Mouse (Mus musculus) midbrain, embryonic 14.5 days (tissue): Measurements from ENCODE around the gene Mrpl49. TPM values are rescaled to one million over a fixed set of nuclear protein-coding genes. Genes with fewer than 3 reads are reported as not detected.

Experiments
- ATAC-seq: fragments of 200-750 bp; cut with Nextera tagmentation; 2 replicates; pipeline ENCODE4 v1.8.0; 2017; ENCODE audit warnings: moderate number of reproducible peaks, moderate library complexity; ENCODE audit not compliant: low FRiP score, low TSS enrichment
- DNase-seq: peaks from one replicate; pipeline ENCODE4 v3.0.0-alpha.2; 2015
- H3K27ac ChIP-seq: fragments of 300-500 bp; sonication (generic); replicated peaks from 2 replicates; pipeline ENCODE4 v1.5.1; 2014; ENCODE audit warnings: mild to moderate bottlenecking, low read depth, low read length, moderate library complexity
- H3K27me3 ChIP-seq: fragments of 300-500 bp; sonication (generic); 2 replicates; pipeline ENCODE4 v1.6.1; 2014; ENCODE audit warnings: low read length, control low read depth, mixed read lengths; ENCODE audit not compliant: control insufficient read depth, insufficient read depth
- H3K36me3 ChIP-seq: fragments of 300-500 bp; sonication (generic); 2 replicates; pipeline ENCODE4 v1.6.1; 2014; ENCODE audit warnings: low read length, control low read depth; ENCODE audit not compliant: control insufficient read depth, insufficient read depth
- H3K4me1 ChIP-seq: fragments of 300-500 bp; sonication (generic); 2 replicates; pipeline ENCODE4 v1.6.1; 2014; ENCODE audit warnings: mild to moderate bottlenecking, antibody characterized with exemption, low read length, control low read depth; ENCODE audit not compliant: control insufficient read depth, insufficient read depth
- H3K4me2 ChIP-seq: fragments of 300-500 bp; sonication (generic); 2 replicates; pipeline ENCODE4 v1.6.1; 2014; ENCODE audit warnings: mild to moderate bottlenecking, low read length, moderate library complexity
- H3K4me3 ChIP-seq: fragments of 300-500 bp; sonication (generic); replicated peaks from 2 replicates; pipeline ENCODE4 v1.5.1; 2014; ENCODE audit warnings: low read depth, low read length
- H3K9ac ChIP-seq: fragments of 300-500 bp; sonication (generic); replicated peaks from 2 replicates; pipeline ENCODE4 v1.6.1; 2014; ENCODE audit warnings: mild to moderate bottlenecking, low read length, moderate library complexity
- H3K9me3 ChIP-seq: fragments of 300-500 bp; sonication (generic); 2 replicates; pipeline ENCODE4 v1.6.1; 2016; ENCODE audit warnings: low read length, control low read depth, mixed read lengths; ENCODE audit not compliant: control insufficient read depth
- WGBS: fragments of 180-500 bp; shearing (Covaris S2); extraction: QIAGEN DNeasy Blood & Tissue Kit; methylation state at CpG from one replicate; pipeline ENCODE4 v1.1.7; 2014; 5-methylcytosine and 5-hydroxymethylcytosine counted together
- polyA plus RNA-seq: library from polyadenylated mRNA; unstranded; fragments of >200 nt; fragmentation: Nextera tagmentation; extraction: Ambion mirVana; gene quantifications from 2 replicates; pipeline ENCODE4 v1.2.1, GENCODE M21; 2014

Mrpl49 gene
- 72.9 and 73.0 TPM in 2 replicates for polyA plus RNA-seq

DNA sequence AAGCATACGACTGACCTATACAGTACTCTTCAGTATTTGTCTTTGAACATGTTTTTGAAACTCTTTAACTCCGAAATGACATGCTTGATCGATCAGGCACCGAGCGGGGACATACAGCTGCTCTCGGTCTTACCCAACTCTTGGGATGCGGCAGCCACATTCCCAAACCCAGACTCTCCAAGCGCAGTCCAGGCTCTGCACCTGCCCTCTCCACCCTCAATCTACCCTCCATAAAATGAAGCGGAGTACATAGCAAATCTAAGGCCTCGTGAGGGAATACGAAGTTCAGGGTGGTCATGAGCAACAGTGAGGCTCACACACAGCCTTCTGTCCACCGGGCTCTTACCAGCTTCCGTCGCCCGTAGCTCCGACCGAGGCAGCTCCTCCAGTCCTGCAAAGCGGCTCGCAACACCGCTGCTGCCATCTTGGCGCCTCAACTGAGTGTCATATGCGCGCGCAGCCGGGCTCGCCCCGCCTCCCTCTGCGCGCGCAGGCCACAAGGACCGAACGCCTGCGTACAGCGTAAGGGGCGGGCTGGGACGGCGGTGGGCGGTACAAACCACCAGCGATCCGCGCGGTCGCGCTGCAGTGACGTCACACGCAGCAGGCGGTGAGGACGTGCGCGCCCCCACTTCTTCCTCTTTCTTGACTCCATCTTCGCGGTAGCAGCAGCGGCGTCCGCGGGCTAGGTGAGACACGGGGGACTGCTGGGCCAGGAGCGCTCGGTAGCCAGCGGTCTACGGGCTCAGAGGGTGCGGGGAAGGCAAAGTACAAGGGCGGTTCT is at the start of gene Mrpl49, which contains the start of gene Fau:
TSS of gene Mrpl49 (minus strand) at position 473 of the 784 bp plus-strand sequence.
TSS of gene Fau (plus strand) at position 532 of the 784 bp plus-strand sequence.
- peak within 1 kb of the TSS; percentile 84 for H3K27ac ChIP-seq
- H3K9ac ChIP-seq, result peak within 1 kb of the TSS; percentile 79
- H3K4me2 ChIP-seq, result peak within 1 kb of the TSS; percentile 87
- H3K27me3 ChIP-seq, result no peaks in the 10 kb centered on the region
- DNase-seq (peak; percentile 100), ATAC-seq (peak; percentile 91)
- H3K9me3 ChIP-seq, result no peaks in the 10 kb centered on the region
- H3K4me3 ChIP-seq, result peak within 1 kb of the TSS; percentile 81
- peaks cover 17% of the 10 kb centered on the region for H3K4me1 ChIP-seq
- WGBS, result under 1% methylated on average over 63 of the region's 63 CpGs
- H3K36me3 ChIP-seq, result peaks cover 40% of the 10 kb centered on the region

DNA sequence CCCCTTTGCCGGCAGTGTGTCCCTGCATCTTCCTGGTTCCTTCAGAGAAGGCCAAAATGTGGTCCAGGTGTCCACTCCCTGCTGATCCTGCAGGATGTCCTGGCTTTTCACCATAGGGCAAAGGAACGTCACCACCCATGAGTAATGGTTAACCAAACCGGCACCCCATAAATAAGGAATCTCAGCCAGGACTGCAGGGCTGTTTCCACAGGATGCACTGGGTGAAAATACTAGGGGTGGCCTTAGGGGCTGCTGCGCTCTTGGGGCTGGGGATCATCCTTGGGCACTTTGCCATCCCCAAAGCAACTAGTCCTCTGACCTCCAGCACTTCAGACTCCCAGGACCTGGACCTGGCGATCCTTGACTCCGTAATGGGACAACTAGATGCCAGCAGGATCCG is 48.0 kb upstream of the Mrpl49 start, which contains the start of gene Naaladl1:
TSS of gene Naaladl1 (plus strand) at position 197 of the 400 bp plus-strand sequence.
- DNase-seq (no peak), ATAC-seq (no peak)
- H3K4me1 ChIP-seq, result no peaks in the 10 kb centered on the region
- no peaks in the 10 kb centered on the region for H3K36me3 ChIP-seq
- H3K27ac ChIP-seq, result no peak within 1 kb of the TSS
- H3K9me3 ChIP-seq, result no peaks in the 10 kb centered on the region
- H3K9ac ChIP-seq, result 0 out of 2 replicates have a peak within 1 kb of the TSS, but pooled peaks have one; percentile 9
- WGBS, result 86% methylated on average over 7 of the region's 7 CpGs
- no peak within 1 kb of the TSS for H3K4me3 ChIP-seq
- no peaks in the 10 kb centered on the region for H3K27me3 ChIP-seq
- no peak within 1 kb of the TSS for H3K4me2 ChIP-seq

DNA sequence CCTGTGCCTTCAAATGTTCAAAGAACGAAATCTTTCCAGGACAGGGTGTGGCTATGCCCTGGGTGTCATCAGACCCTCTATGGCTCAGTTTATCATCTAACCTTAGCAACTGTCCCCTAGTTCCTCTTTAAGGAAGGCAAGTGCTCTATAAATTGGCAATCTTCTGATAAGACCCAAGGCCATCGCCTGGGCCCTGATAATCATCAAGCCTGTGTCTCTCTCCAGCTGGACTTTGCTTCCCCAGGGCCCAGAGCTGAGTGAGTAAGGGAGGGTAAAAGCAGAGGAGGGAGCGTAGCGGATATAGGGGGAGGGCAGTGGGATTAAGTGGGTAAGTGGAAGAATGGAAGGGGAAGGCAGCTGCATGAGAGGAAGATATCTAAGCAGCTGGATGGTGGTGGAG is 46.9 kb upstream of the Mrpl49 start:
- no peaks in the 10 kb centered on the region for H3K9me3 ChIP-seq
- H3K27ac ChIP-seq, result no peak overlapping the region
- H3K27me3 ChIP-seq, result no peaks in the 10 kb centered on the region
- H3K36me3 ChIP-seq, result no peaks in the 10 kb centered on the region
- 70% methylated on average over 4 of the region's 4 CpGs for WGBS
- no peak overlapping the region for H3K4me3 ChIP-seq
- H3K4me2 ChIP-seq, result no peak overlapping the region
- no peak for ATAC-seq
- no peak for DNase-seq
- H3K9ac ChIP-seq, result 0 out of 2 replicates have a peak overlapping the region, but pooled peaks have one; percentile 9
- no peaks in the 10 kb centered on the region for H3K4me1 ChIP-seq

DNA sequence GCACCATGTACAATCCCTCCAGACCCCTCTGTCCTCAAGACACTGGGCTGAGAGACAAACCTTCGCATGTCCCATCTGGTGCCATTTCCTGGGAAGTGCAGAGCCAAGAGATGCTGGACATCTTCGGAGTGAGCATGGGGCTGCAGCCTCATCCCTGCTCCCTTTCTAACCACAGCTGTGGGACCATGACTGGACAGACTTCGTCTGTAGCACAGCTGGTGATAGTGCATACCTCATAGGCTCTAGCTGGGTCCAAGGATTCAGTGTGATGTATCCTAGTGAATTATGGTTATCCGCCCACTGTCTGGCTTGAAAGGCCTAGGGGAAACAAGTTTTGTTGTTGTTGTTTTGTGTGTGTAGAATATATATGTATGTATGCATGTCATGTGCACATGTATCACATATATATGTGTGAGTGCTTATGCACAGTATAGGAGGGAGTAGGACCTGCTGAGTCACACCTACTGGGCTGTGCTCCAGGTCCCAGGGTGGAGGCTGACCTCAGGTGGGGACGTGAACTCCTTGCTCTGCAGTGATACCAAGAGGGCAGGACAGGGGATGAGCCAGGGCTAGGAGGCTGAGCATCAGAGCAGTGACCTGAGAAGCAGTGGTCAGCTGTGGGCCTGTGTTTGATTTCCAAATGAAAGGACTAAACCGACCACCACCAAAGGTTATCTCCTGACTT is 44.7 kb upstream of the Mrpl49 start:
- Histone ChIP-seq H3K4me1 (no peaks in the 10 kb centered on the region), H3K9ac (no peak overlapping the region), H3K27ac (no peak overlapping the region), H3K4me3 (no peak overlapping the region), H3K4me2 (no peak overlapping the region), H3K9me3 (no peaks in the 10 kb centered on the region), H3K36me3 (no peaks in the 10 kb centered on the region), H3K27me3 (no peaks in the 10 kb centered on the region)
- DNase-seq (no peak), ATAC-seq (no peak)
- 83% methylated on average over 6 of the region's 6 CpGs for WGBS

DNA sequence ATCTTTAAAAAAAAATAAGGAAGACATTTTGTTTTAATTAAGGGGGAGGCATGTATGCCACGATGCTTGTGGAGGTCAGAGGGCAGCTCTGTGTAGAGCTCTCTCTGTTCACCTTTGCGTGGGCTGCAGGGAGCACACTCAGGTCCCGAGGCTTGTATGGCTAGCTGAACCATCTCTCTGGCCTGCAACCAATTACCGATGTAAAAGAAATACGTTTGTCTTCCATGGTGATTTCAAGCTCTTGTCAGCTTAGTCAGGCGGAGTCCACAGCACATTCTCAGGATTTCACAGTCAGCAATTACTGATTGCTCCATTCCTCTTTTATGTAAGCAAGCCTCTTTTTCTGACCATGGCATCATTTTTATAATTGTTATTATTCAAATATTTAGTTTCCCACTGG is 43.6 kb upstream of the Mrpl49 start:
- no peaks in the 10 kb centered on the region for H3K9me3 ChIP-seq
- no peak overlapping the region for H3K4me3 ChIP-seq
- no peak overlapping the region for H3K27ac ChIP-seq
- H3K36me3 ChIP-seq, result no peaks in the 10 kb centered on the region
- WGBS, result 78% methylated on average over 6 of the region's 6 CpGs
- no peaks in the 10 kb centered on the region for H3K27me3 ChIP-seq
- H3K9ac ChIP-seq, result no peak overlapping the region
- H3K4me2 ChIP-seq, result no peak overlapping the region
- DNase-seq (no peak), ATAC-seq (no peak)
- no peaks in the 10 kb centered on the region for H3K4me1 ChIP-seq

DNA sequence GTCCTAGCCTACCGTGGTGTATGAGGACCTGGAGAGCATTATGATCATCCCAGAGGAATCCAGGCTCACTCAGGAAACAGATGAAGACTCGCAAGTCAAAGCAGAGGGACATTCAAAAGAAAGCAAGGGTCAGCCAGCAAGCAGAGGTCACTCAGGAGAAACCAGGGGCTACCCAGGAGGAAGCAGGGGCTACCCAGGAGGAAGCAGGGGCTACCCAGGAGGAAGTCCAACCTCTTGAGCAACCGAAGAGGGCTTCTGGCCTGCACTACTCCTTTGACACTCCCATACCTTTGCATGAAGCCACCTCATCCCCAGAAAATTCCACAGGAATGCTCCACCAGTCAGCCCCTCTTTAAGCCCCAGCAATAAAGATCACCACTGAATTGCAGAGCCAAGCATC is 40.3 kb upstream of the Mrpl49 start:
- Histone ChIP-seq H3K4me1 (no peaks in the 10 kb centered on the region), H3K9me3 (no peaks in the 10 kb centered on the region), H3K27ac (no peak overlapping the region), H3K36me3 (no peaks in the 10 kb centered on the region), H3K27me3 (no peaks in the 10 kb centered on the region), H3K4me3 (no peak overlapping the region), H3K4me2 (no peak overlapping the region), H3K9ac (no peak overlapping the region)
- ATAC-seq (no peak), DNase-seq (no peak)
- 94% methylated on average over 3 of the region's 3 CpGs for whole genome bisulfite sequencing

DNA sequence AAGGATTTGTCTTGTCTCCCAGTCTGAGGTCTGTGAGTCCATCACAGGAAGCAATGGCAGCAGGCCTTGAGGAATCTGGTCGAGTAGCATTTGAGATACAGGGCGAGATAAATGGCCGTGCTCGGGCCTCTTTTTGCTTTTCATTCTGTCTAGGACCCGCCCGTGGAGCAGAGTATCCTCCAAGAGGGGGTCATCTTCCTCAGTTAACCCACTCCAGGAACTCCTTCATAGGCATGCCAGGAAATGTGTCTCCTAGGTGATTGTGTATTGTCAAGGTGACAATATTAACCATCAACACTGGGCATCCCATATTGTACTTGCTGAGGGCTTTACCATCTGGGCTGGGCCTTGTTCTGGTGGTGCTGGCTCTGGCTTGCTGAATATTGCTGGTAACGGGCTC is 36.5 kb upstream of the Mrpl49 start, which contains the start of gene AC131692.1:
TSS of gene AC131692.1 (plus strand) at position 301 of the 400 bp plus-strand sequence.
- Histone ChIP-seq H3K27ac (no peak within 1 kb of the TSS), H3K36me3 (peaks cover 5% of the 10 kb centered on the region; the same call in 1 of the 2 replicates), H3K4me1 (no peaks in the 10 kb centered on the region), H3K27me3 (no peaks in the 10 kb centered on the region), H3K4me3 (no peak within 1 kb of the TSS), H3K4me2 (no peak within 1 kb of the TSS), H3K9me3 (no peaks in the 10 kb centered on the region), H3K9ac (no peak within 1 kb of the TSS)
- ATAC-seq (no peak), DNase-seq (no peak)
- WGBS, result 90% methylated on average over 7 of the region's 7 CpGs

DNA sequence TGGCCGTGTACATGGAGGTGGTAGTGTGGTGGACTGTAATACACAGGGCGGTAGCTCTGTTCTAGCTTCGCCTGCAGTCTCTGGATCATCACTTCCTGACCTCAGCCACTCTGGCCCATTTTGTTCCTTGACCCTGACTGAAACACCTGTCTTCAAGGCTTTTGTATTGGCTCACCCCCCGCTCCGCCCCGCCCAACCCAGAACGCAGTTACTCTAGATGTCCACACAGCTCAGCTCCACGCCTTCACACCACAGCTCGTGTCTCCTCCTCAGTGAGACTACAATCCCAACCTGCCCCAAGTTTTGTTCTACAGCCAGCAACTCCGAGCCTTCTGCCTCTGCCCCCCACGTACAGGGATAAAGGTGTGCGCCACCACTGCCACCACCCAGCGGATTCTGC is 31.3 kb upstream of the Mrpl49 start:
- Histone ChIP-seq H3K4me2 (no peak overlapping the region), H3K27me3 (no peaks in the 10 kb centered on the region), H3K27ac (no peak overlapping the region), H3K9me3 (no peaks in the 10 kb centered on the region), H3K9ac (no peak overlapping the region), H3K4me1 (peaks cover 15% of the 10 kb centered on the region), H3K4me3 (no peak overlapping the region), H3K36me3 (peaks cover 5% of the 10 kb centered on the region; the same call in 1 of the 2 replicates)
- no peak for ATAC-seq
- WGBS, result 94% methylated on average over 13 of the region's 13 CpGs
- DNase-seq, result no peak
